Mouse (Mus musculus): Measurements from ENCODE around the gene Olfr530.

Gene Olfr530

DNA sequence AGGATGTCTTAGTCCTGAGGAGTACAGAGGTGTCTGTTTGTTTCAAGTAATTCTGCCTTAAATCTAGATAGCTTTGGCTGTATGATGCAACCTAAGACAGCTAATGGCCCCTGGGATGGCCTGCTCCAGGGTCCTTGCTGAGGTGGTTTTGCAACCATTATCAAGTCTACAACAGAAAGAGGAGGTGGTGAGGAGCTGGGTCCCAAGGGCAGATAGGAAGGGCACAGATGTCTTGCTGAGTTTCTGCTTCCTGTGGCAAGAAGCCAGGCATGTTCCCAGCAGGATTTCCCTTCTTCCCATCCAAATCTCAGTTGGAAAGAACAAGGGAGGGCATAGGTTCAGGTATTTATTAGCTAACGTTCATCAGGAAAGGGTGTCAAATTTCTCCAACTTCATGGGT is at the start of gene Olfr530:
TSS of gene Olfr530 (minus strand) at position 101 of the 400 bp plus-strand sequence.
- no peak for DNase-seq

DNA sequence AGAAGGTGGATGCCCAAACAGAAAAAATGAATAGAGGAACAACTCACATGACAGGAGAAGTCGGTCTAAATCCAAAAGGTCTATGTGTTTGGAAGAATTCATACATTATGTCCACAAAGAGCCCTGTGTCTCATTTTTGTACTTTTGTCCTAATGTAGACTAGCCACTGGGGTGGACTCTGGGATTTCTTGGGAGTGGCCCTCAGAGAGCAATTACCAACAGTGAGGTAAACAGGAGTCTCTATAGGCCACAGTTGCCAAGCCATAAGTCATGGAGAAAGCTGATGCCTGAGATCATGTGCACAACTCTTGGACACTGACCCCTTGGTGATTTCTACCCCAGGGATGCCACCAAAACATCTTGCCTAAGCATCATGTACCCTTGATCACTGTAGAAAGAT is 45.4 kb upstream of the Olfr530 start, which contains the start of gene Olfr532:
TSS of gene Olfr532 (minus strand) at position 101 of the 400 bp plus-strand sequence.
- DNase-seq, result no peak

DNA sequence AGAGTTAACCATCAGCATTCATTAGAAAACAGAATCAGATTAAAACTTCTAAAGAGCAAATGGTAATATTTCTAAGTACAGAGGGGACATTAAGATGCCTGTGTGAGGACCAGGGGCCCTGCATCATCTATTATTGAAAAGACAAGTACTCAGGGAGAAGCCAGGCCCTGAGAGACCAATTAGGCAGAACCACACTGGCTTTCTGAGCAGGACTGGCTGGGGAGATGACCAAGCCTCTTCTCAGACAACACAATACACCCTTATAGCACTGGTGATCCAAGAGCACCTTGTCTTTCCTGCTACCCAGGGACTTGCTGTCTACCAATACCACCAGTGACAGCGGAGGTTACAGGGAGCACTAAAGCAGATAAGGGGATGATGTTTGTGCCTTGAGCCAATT is 26.7 kb upstream of the Olfr530 start, which contains the start of gene Olfr531:
TSS of gene Olfr531 (minus strand) at position 101 of the 400 bp plus-strand sequence.
- DNase-seq, result no peak

DNA sequence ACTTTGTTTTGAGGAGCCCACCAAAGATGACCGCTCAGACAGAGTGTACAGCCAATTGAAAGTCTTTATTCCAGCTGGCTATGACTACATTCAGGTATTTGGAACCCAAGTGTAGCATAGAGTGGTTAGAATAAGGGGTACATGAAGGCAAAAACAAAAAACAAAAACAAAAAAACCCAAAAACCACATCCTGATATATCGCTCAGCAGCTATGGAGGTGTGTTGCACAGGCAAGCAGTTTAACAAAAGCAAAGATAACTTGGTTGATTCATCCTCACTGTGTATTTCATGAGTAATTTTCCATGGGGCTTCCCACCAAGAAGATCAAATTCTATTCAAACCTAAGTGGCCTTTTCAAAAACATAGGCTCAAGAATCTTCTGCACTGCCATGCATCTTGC is 780 bp upstream of the Olfr530 start:
- no peak for DNase-seq

DNA sequence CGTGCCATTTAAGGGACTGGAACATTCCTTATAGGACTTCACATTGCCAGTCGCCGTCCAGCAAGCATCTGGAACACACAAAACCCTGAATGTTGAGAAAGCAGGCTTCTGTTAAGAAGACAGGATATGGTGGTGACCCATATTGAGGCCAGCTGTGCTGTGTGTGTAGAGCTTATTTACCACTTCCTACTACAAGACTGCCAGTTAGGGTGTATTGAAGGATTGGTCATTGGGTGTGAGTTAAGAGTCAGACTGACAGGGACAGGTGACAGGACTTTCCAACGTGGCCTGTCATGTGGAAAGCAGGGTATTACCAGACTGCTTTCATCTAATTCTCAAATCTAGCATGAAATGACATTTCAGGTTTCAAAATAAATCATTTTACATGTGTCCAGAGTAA is 1.8 kb downstream of the Olfr530 start:
- DNase-seq, result no peak

DNA sequence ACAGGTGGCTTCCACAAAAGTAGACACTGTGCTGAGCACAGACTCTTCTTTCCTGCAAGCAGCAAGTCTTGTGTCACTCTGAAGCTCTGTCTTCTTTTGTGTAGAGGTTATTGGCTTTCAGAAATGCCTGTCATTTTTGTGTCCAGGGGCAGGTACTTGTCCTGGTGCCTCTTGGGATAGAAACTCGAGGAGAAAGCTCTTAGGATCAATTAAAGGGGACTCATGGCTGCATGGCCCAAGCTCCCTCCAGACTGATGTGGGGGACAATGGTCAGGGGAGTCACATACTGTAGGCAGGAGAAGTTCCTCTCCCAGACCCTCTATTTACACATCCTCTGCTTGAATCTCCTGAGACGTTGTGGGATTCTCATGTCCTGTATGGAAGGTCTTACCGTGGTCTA is 14.6 kb downstream of the Olfr530 start, which contains the start of gene Olfr60:
TSS of gene Olfr60 (minus strand) at position 101 of the 400 bp plus-strand sequence.
- no peak for DNase-seq

DNA sequence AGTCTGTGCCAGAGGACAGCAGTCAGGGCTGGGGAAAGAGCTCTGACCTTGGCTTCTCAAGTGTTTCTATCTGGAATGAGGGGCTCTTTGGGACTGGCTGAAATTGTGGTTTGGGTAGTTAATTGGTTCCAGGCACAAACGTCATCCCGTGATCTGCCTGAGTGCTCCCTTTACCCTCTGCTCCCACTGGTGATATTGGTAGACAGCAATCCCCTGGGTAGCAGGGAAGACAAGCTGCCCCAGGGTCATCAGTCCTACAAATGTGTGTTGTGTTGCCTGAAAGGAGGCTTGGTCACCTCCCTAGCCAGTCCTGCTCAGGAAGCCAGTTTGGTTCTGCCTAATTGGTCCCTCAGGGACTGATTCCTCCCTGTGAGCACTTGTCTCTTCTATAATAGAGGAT is 42.4 kb downstream of the Olfr530 start, which contains the start of gene Olfr527:
TSS of gene Olfr527 (plus strand) at position 301 of the 400 bp plus-strand sequence.
- DNase-seq, result no peak

DNA sequence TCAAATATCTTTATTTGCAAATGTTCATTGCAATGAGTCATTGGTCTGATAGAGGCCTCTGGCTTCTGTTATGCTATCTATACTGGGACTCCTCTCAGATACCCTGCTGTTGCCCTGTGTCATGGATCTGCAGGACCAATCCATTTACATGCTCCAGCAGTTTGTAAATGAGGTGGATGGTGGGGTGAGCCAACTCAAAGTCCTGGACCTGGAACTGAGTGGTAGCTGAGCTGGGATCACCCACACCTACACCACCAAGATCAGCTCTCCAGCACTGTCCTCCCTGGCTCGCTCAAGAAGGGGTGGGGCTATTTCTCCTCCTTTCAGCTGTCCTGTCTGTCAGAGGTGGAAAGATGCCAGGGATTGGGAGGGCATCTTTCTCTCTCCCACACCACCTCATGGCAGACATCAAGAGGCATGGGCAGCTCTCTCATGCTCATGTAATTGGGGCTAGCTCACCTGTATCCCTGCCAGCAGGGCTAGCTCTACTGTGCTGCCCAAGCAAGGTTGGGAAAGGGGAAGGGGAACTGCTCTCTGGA is 46.3 kb downstream of the Olfr530 start:
- DNase-seq, result no peak

Measured in B cell, adult 2 months (primary cell).